Mouse (Mus musculus) spleen, adult 2 months (tissue): ENCODE measurements at regions not wholly inside any gene's neighbourhood (a gene's known extent, or its start where the extent isn't known, plus 50 kb on each side); places are given as distances from the start of the nearest gene placed in this dataset.

Source experiments
- CTCF ChIP-seq: fragments of 200-500 bp; IDR thresholded peaks from 2 replicates; pipeline ENCODE4 v1.5.1; 2011; ENCODE audit warnings: mild to moderate bottlenecking, inconsistent platforms; ENCODE audit not compliant: insufficient read depth, insufficient read length, insufficient replicate concordance; ENCODE audit errors: extremely low read depth
- POLR2A ChIP-seq: fragments of 200-500 bp; IDR thresholded peaks from 2 replicates; pipeline ENCODE4 v1.6.1; 2011; ENCODE audit warnings: low read depth, low read length, inconsistent platforms

DNA sequence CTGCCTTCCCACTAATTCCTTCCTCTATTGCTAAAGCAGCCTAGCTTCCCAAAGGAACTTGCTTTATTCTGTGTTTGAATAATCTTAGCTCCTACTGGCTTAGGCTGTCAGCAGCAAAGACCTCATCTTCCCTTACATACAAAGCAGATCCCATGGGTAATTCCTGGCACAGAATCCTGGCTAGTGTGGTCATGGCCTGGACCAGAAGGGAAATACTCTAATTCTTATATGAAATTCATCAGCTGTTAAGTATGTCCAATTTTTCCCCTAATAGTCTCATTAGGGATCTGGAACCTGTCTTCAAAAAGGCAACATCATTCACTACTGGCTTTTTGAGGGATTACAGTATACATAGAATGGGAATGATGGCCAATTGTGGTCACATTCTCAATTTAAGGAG, 135.0 kb downstream of the Inhba start:
- TF ChIP-seq CTCF (no peak), POLR2A (no peak)
